Mouse (Mus musculus) right cerebral cortex, postnatal 25 days (tissue): ENCODE measurements around the gene Asb10.

Source experiments
- DNase-seq: peaks from one replicate; pipeline ENCODE4 v3.0.0; 2022

Gene Asb10

GRCm38 (mm10) chr5:24535731-24536130 lies 5.0 kb downstream of the Asb10 start:
- no peak for DNase-seq

- no peak for DNase-seq
Observed at GRCm38 (mm10) chr5:24534292-24534691, 6.5 kb downstream of the Asb10 start.

- no peak for DNase-seq
Observed at GRCm38 (mm10) chr5:24533391-24533790, 7.4 kb downstream of the Asb10 start.

GRCm38 (mm10) chr5:24530042-24530689 lies 10.6 kb downstream of the Asb10 start:
- DNase-seq, result peak; percentile 89

- no peak for DNase-seq
Observed at GRCm38 (mm10) chr5:24527780-24528179, 13.0 kb downstream of the Asb10 start.

- no peak for DNase-seq
Observed at GRCm38 (mm10) chr5:24526889-24527230, 13.9 kb downstream of the Asb10 start, which contains the start of gene Gbx1. TSS of gene Gbx1 (minus strand) at chr5:24527202.

- no peak for DNase-seq
Observed at GRCm38 (mm10) chr5:24526190-24526888, 14.4 kb downstream of the Asb10 start.

GRCm38 (mm10) chr5:24525360-24526189 lies 15.2 kb downstream of the Asb10 start:
- no peak for DNase-seq

GRCm38 (mm10) chr5:24524522-24524921 lies 16.3 kb downstream of the Asb10 start:
- DNase-seq, result no peak

- no peak for DNase-seq
Observed at GRCm38 (mm10) chr5:24523806-24524205, 17.0 kb downstream of the Asb10 start.

GRCm38 (mm10) chr5:24521366-24521765 lies 19.4 kb downstream of the Asb10 start:
- DNase-seq, result no peak

- no peak for DNase-seq
Observed at GRCm38 (mm10) chr5:24512271-24512670, 28.5 kb downstream of the Asb10 start.

GRCm38 (mm10) chr5:24510635-24511034 lies 30.1 kb downstream of the Asb10 start:
- DNase-seq, result no peak

- no peak for DNase-seq
Observed at GRCm38 (mm10) chr5:24508406-24508805, 32.4 kb downstream of the Asb10 start.

- no peak for DNase-seq
Observed at GRCm38 (mm10) chr5:24505513-24505912, 35.3 kb downstream of the Asb10 start.

GRCm38 (mm10) chr5:24502786-24503185 lies 38.0 kb downstream of the Asb10 start:
- no peak for DNase-seq

- DNase-seq, result no peak
Observed at GRCm38 (mm10) chr5:24500851-24501250, 39.9 kb downstream of the Asb10 start.

- no peak for DNase-seq
Observed at GRCm38 (mm10) chr5:24499113-24499512, 41.7 kb downstream of the Asb10 start.

GRCm38 (mm10) chr5:24497526-24497925 lies 43.3 kb downstream of the Asb10 start:
- DNase-seq, result no peak

- no peak for DNase-seq
Observed at GRCm38 (mm10) chr5:24496756-24497155, 44.0 kb downstream of the Asb10 start.

- DNase-seq, result no peak
Observed at GRCm38 (mm10) chr5:24495019-24495418, 45.8 kb downstream of the Asb10 start.

GRCm38 (mm10) chr5:24492546-24493285 lies 48.1 kb downstream of the Asb10 start:
- no peak for DNase-seq

- no peak for DNase-seq
Observed at GRCm38 (mm10) chr5:24490413-24490920, 50.3 kb downstream of the Asb10 start.
